8 mouse cellular contexts compared by ENCODE assay signal in genomic region chr11:88404247-88404677, GRCm38 (mm10).
A peak's percentile ranks its signal among the peaks of the same experiment; 100 is the strongest.
DNase-seq lines count a peak whose midpoint lies in the region; ATAC-seq and TF ChIP-seq lines count a peak whose summit lies in the region.

No protein-coding gene starts in this region.

- DNase-seq in kidney, adult 2 months: peak; percentile 40
- no peak for DNase-seq in kidney, postnatal 4 days
- no peak for DNase-seq in kidney, postnatal 0 days (ENCODE audit: low spot score)
- DNase-seq in layer of hippocampus, postnatal 36 days: no peak
- DNase-seq in cerebellum, postnatal 14 days: no peak
- DNase-seq in gastrocnemius, adult 18-20 months (ENCODE audit: low spot score): no peak

- TF ChIP-seq POLR2A in kidney, adult 2 months (IDR thresholded peaks at IDR 0.05; ENCODE audit: low read depth, low read length): no peak

- H3K9ac ChIP-seq in forebrain, embryonic 12.5 days: peak overlapping the region; percentile 17
- no peak overlapping the region for H3K9ac ChIP-seq in kidney, postnatal 0 days (ENCODE audit: low read depth, low read length)
- peak overlapping the region; percentile 47 for H3K9ac ChIP-seq in stomach, embryonic 16.5 days (ENCODE audit: low read length)

- H3K36me3 ChIP-seq in kidney, adult 2 months (ENCODE audit: control insufficient read depth, insufficient read depth, low read length): no peaks in the 10 kb centered on the region
- H3K36me3 ChIP-seq in forebrain, embryonic 12.5 days (replicated peaks): peaks cover 15% of the 10 kb centered on the region
- H3K36me3 ChIP-seq in kidney, postnatal 0 days (ENCODE audit: insufficient read depth, low read length): no peaks in the 10 kb centered on the region
- no peaks in the 10 kb centered on the region for H3K36me3 ChIP-seq in stomach, embryonic 16.5 days (ENCODE audit: control insufficient read depth, insufficient read depth, low read length)

- no peaks in the 10 kb centered on the region for H3K9me3 ChIP-seq in forebrain, embryonic 12.5 days
- H3K9me3 ChIP-seq in kidney, postnatal 0 days (replicated peaks; ENCODE audit: low read length): no peaks in the 10 kb centered on the region
- H3K9me3 ChIP-seq in stomach, embryonic 16.5 days (replicated peaks; ENCODE audit: control insufficient read depth, low read length): no peaks in the 10 kb centered on the region

- H3K4me1 ChIP-seq in kidney, adult 2 months (ENCODE audit: control insufficient read depth, insufficient read depth, low read length): peaks cover 26% of the 10 kb centered on the region
- peaks cover 92% of the 10 kb centered on the region for H3K4me1 ChIP-seq in forebrain, embryonic 12.5 days
- peaks cover 30% of the 10 kb centered on the region for H3K4me1 ChIP-seq in kidney, postnatal 0 days (replicated peaks; ENCODE audit: insufficient read depth, low read length)
- H3K4me1 ChIP-seq in stomach, embryonic 16.5 days (ENCODE audit: control insufficient read depth, insufficient read depth, low read length): peaks cover 56% of the 10 kb centered on the region

- WGBS in kidney, adult 2 months: 44% methylated on average over 5 of the region's 5 CpGs
- 73% methylated on average over 5 of the region's 5 CpGs for WGBS in forebrain, embryonic 12.5 days
- WGBS in kidney, postnatal 0 days: 62% methylated on average over 5 of the region's 5 CpGs
- 40% methylated on average over 5 of the region's 5 CpGs for WGBS in stomach, embryonic 16.5 days

- no peaks in the 10 kb centered on the region for H3K27me3 ChIP-seq in kidney, adult 2 months (replicated peaks; ENCODE audit: control insufficient read depth, insufficient read depth, low read length)
- H3K27me3 ChIP-seq in forebrain, embryonic 12.5 days: no peaks in the 10 kb centered on the region
- no peaks in the 10 kb centered on the region for H3K27me3 ChIP-seq in kidney, postnatal 0 days (ENCODE audit: insufficient read depth, low read length)
- H3K27me3 ChIP-seq in stomach, embryonic 16.5 days (ENCODE audit: control insufficient read depth, insufficient read depth, low read length): no peaks in the 10 kb centered on the region

- no peak for TF ChIP-seq CTCF in kidney, adult 2 months (conservative IDR thresholded peaks at IDR 0.05; ENCODE audit: insufficient read depth, insufficient read length, low read depth, low read length)
- no peak for TF ChIP-seq CTCF in kidney, postnatal 0 days (IDR thresholded peaks at IDR 0.05; ENCODE audit: low read depth)

- no peak overlapping the region for H3K4me3 ChIP-seq in kidney, adult 2 months (ENCODE audit: insufficient read depth, low read depth, low read length)
- no peak overlapping the region for H3K4me3 ChIP-seq in forebrain, embryonic 12.5 days (replicated peaks)
- H3K4me3 ChIP-seq in kidney, postnatal 0 days (replicated peaks; ENCODE audit: low read depth, low read length): no peak overlapping the region
- H3K4me3 ChIP-seq in stomach, embryonic 16.5 days (replicated peaks; ENCODE audit: low read length): no peak overlapping the region

- ATAC-seq in forebrain, embryonic 12.5 days (ENCODE audit: low FRiP score): no peak
- ATAC-seq in kidney, postnatal 0 days (replicated peaks; ENCODE audit: low FRiP score, low read depth): no peak
- peak; percentile 75 for ATAC-seq in stomach, embryonic 16.5 days (ENCODE audit: insufficient read depth, low FRiP score)

- no peak overlapping the region for H3K27ac ChIP-seq in kidney, adult 2 months (ENCODE audit: insufficient read depth, low read depth, low read length)
- H3K27ac ChIP-seq in forebrain, embryonic 12.5 days: peak overlapping the region; percentile 89
- H3K27ac ChIP-seq in kidney, postnatal 0 days: peak overlapping the region; percentile 57; the same call in 1 of the 2 replicates
- H3K27ac ChIP-seq in stomach, embryonic 16.5 days (ENCODE audit: low read length): peak overlapping the region; percentile 86

- peak overlapping the region; percentile 30; the same call in 1 of the 2 replicates for H3K4me2 ChIP-seq in forebrain, embryonic 12.5 days
- 0 out of 2 replicates have a peak overlapping the region, but pooled peaks have one; percentile 9 for H3K4me2 ChIP-seq in kidney, postnatal 0 days (ENCODE audit: low read length)
- peak overlapping the region; percentile 41 for H3K4me2 ChIP-seq in stomach, embryonic 16.5 days (ENCODE audit: low read depth, low read length)
